Mouse (Mus musculus): ENCODE measurements around the gene Zfp943.

Gene Zfp943

DNA sequence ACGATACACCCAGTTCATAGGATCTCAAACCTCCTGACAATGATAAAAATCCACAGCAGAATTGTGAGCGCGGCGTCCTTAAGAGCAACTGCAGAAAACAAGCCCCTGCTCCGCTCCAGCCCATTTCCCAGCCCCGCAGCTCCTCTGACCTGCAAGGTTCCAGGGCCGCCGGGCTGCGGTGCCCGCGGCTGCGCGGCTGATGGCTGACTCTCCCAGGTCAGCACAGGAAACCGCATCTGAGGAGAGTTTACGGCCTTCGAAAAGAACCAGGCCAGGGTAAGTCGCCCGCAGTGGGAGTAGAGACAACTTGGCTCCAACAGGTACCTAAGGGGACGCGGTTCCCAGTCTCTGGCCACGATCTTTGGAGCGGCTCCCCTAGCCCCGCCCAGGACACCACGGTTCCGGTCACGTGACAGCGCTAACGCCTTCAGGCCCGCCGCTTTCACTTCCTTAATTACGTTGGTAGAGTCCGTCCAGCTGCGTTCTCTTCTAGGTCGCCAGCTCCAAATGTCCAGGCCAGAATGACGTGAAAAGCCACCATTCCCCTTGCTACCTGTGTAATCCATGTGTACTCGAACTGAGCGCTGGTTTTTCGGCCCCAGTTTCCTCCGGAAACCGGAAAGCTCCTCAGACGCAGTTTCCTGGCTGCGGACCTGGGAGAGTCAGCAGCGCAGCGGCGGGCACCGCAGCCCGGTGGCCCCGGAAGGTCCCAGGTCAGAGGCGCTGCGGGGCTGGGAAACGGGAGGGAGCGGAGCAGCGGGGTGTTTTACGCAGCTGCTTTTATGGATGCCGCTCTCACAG, at the start of gene Zfp943, which contains the start of gene Zfp942:
Zfp943 (plus strand) TSS at position 446 of the 801 bp plus-strand sequence.
Zfp942 (minus strand) TSS at position 358 of the 801 bp plus-strand sequence.
- peak; percentile 70 for DNase-seq (ENCODE audit: low spot score)

DNA sequence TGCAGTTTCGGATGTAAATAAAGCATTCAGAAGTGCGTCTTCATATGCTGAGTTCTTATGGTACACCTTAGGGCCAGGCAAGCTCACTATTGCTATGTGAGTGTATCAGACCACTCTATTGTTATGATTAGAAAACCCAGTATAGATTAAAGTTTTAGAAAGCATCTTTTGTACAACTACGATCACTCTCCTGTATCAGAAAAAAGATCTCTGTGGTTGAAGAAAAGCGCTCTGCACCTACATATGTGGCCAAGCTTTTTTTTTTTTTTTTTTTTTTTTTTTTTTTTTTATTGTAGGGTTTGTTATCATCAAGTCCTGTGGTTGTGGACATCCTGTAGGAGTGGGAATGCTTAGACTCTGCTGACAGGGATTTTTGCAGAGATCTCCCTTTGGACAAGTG, 950 bp downstream of the Zfp943 start:
- DNase-seq (ENCODE audit: low spot score) = peak; percentile 3

DNA sequence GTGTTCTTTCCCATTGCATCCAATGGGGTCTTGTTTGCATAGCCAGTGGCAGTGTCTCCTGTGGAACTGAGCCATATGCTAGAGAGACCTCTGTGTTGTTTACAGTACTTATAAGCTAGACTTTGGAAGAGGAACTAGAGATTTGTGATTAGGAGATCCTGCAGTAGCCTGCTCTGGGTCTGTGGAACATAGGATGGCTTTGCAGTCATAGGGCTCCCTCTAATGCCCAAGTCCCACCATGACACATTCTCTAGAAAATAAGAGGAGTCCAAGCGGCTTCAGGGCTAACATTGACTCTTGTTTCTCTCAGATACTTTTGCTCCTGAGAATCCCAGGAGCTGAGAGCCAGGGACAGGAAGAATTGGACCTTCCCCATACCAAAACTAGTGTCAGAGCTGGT, 73.2 kb downstream of the Zfp943 start:
- peak; percentile 2 for DNase-seq (ENCODE audit: low spot score)

DNA sequence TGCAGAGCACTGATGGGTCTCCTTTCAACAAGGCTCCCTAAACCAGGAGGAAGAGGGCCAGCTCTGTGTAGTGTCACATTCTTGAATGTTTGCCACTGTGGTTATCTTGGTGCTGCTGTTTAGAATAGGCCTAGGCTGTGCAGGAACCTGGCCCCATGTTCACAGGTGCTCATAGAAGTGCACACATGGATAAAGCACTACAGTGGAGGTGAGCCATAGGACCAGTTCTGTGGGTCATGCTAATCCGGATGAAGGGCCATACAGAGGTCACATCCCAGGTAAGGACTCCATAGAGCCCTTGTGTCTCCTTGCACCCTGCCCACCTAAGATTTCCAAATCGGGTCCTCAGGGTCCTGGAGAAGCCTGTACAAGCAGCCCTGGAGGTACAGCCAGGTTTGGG, 87.1 kb downstream of the Zfp943 start:
- DNase-seq (ENCODE audit: low spot score) = no peak

GRCm38 (mm10) chr17:22053211-22053610, 90.9 kb downstream of the Zfp943 start:
- DNase-seq (ENCODE audit: low spot score) = no peak

DNA sequence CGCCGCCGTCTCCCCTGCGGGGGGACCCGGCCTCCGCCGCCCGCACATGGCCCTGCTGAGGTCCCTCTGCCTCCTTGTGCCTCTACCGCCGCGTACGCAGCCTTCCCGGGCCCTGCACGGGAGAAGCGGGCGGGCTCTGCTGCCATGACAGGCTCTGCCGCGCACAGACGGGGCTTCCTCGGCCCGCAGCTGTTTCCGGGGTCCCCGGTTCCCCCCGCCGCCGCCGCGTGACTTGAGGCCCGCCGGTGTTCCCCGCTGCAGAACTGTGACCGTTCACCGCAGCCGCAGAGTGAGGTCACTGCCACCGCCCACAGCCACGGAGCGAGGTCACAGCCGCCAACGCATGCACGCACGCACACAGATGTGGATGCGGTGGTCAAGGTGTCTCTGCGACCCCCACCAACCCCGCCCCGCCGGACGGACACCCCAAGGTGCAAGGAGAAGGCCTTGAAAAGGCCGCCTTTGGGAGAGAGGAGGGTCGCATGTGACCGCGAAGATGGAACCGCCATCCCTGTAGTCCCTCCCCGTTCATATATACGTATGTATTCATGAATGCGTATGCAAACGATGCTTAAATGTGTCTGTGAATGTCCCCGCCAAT, 118.8 kb downstream of the Zfp943 start:
- DNase-seq (ENCODE audit: low spot score) = peak; percentile 54

- peak; percentile 77 for DNase-seq (ENCODE audit: low spot score)
Observed at GRCm38 (mm10) chr17:22083224-22083623, 120.9 kb downstream of the Zfp943 start.

- DNase-seq (ENCODE audit: low spot score) = no peak
Observed at GRCm38 (mm10) chr17:22118770-22119169, 156.4 kb downstream of the Zfp943 start.
